In genomic region chr17:80223829-80224228, GRCm38 (mm10) we compare ENCODE assay signal across 8 mouse cellular contexts. TPM values are rescaled to one million over a fixed set of nuclear protein-coding genes. Genes with fewer than 3 reads are reported as not detected.
DNase-seq lines count a peak whose midpoint lies in the region; ATAC-seq and TF ChIP-seq lines count a peak whose summit lies in the region.

No protein-coding gene starts in this region.

- TF ChIP-seq POLR2A in bone marrow, adult 2 months (IDR thresholded peaks at IDR 0.05; ENCODE audit: borderline replicate concordance, control insufficient read depth, low read depth, low read length), result no peak

- H3K27ac ChIP-seq in heart, embryonic 12.5 days (ENCODE audit: poor library complexity, severe bottlenecking), result peak overlapping the region; percentile 86; the same call in 1 of the 2 replicates
- no peak overlapping the region for H3K27ac ChIP-seq in bone marrow, adult 2 months (ENCODE audit: control insufficient read depth, insufficient read depth, low read depth, low read length, poor library complexity)
- H3K27ac ChIP-seq in hindbrain, embryonic 13.5 days, result peak overlapping the region; percentile 79
- H3K27ac ChIP-seq in midbrain, embryonic 10.5 days (replicated peaks), result peak overlapping the region; percentile 90

- H3K36me3 ChIP-seq in heart, embryonic 12.5 days, result peaks cover 13% of the 10 kb centered on the region; the same call in 1 of the 2 replicates
- H3K36me3 ChIP-seq in hindbrain, embryonic 13.5 days, result no peaks in the 10 kb centered on the region
- peaks cover 25% of the 10 kb centered on the region for H3K36me3 ChIP-seq in midbrain, embryonic 10.5 days

- ATAC-seq in heart, embryonic 12.5 days (ENCODE audit: insufficient number of reproducible peaks, low FRiP score), result peak; percentile 23; the same call in 1 of the 2 replicates
- ATAC-seq in hindbrain, embryonic 13.5 days (ENCODE audit: low FRiP score), result peak; percentile 65

- WGBS in heart, embryonic 12.5 days, result 7% methylated on average over 9 of the region's 9 CpGs
- WGBS in bone marrow, adult 2 months, result 6% methylated on average over 9 of the region's 9 CpGs
- WGBS in hindbrain, embryonic 13.5 days, result 11% methylated on average over 9 of the region's 9 CpGs
- 17% methylated on average over 9 of the region's 9 CpGs for WGBS in midbrain, embryonic 10.5 days

- H3K4me3 ChIP-seq in heart, embryonic 12.5 days, result peak overlapping the region; percentile 63
- H3K4me3 ChIP-seq in bone marrow, adult 2 months (replicated peaks; ENCODE audit: control insufficient read depth, low read depth, low read length), result peak overlapping the region; percentile 64
- peak overlapping the region; percentile 60 for H3K4me3 ChIP-seq in hindbrain, embryonic 13.5 days
- peak overlapping the region; percentile 64 for H3K4me3 ChIP-seq in midbrain, embryonic 10.5 days

- no peak for TF ChIP-seq CTCF in bone marrow, adult 2 months (IDR thresholded peaks at IDR 0.05; ENCODE audit: control insufficient read depth, insufficient read depth, low read length)

- DNase-seq in heart, adult 8-10 months (ENCODE audit: low spot score), result no peak
- no peak for DNase-seq in midbrain, embryonic 10.5 days (ENCODE audit: low spot score)
- no peak for DNase-seq in cerebellum, adult 9-10 months
- DNase-seq in adrenal gland, postnatal 10 days, result no peak
- no peak for DNase-seq in urinary bladder, postnatal 4 days (ENCODE audit: low spot score in 2 of 2)

- no peaks in the 10 kb centered on the region for H3K9me3 ChIP-seq in heart, embryonic 12.5 days (replicated peaks)
- no peaks in the 10 kb centered on the region for H3K9me3 ChIP-seq in hindbrain, embryonic 13.5 days
- no peaks in the 10 kb centered on the region for H3K9me3 ChIP-seq in midbrain, embryonic 10.5 days (replicated peaks)

- peak overlapping the region; percentile 83 for H3K4me2 ChIP-seq in heart, embryonic 12.5 days
- peak overlapping the region; percentile 78 for H3K4me2 ChIP-seq in hindbrain, embryonic 13.5 days

- H3K27me3 ChIP-seq in heart, embryonic 12.5 days (replicated peaks), result no peaks in the 10 kb centered on the region
- no peaks in the 10 kb centered on the region for H3K27me3 ChIP-seq in hindbrain, embryonic 13.5 days
- H3K27me3 ChIP-seq in midbrain, embryonic 10.5 days (ENCODE audit: low read depth, poor library complexity, severe bottlenecking), result no peaks in the 10 kb centered on the region

- H3K4me1 ChIP-seq in heart, embryonic 12.5 days (replicated peaks), result 0 out of 2 replicates have a peak, but pooled peaks cover 8% of the 10 kb centered on the region
- H3K4me1 ChIP-seq in bone marrow, adult 2 months (ENCODE audit: control insufficient read depth, insufficient read depth, low read length), result no peaks in the 10 kb centered on the region; the same call in 1 of the 2 replicates
- peaks cover 9% of the 10 kb centered on the region for H3K4me1 ChIP-seq in hindbrain, embryonic 13.5 days (replicated peaks)
- H3K4me1 ChIP-seq in midbrain, embryonic 10.5 days, result peaks cover 5% of the 10 kb centered on the region

- H3K9ac ChIP-seq in heart, embryonic 12.5 days, result peak overlapping the region; percentile 78
- H3K9ac ChIP-seq in hindbrain, embryonic 13.5 days, result peak overlapping the region; percentile 77

RNA-seq across cellular contexts. Expression of gene Gemin6, which starts 0.4 kb away (rescaled TPM):
- polyA plus RNA-seq in heart, embryonic 12.5 days (2016; fragmentation: Nextera tagmentation; extraction: Ambion mirVana), result 25.8 and 27.4 TPM in 2 replicates
- total RNA-seq in heart, adult 8-10 months (2022), result 1 to 10 TPM; 3.9 to 4.6 (median 4.4) TPM
- 7.8 and 10.4 TPM in 2 replicates for polyA plus RNA-seq in bone marrow, adult 2 months (2011; ENCODE audit: insufficient read depth, insufficient read length, low replicate concordance, missing spikeins)
- 21.0 and 22.9 TPM in 2 replicates for polyA plus RNA-seq in hindbrain, embryonic 13.5 days (2015; fragmentation: Nextera tagmentation; extraction: Ambion mirVana)
- polyA plus RNA-seq in midbrain, embryonic 10.5 days (2016; fragmentation: Nextera tagmentation; extraction: Ambion mirVana), result 50.6 and 66.2 TPM in 2 replicates
- total RNA-seq in adrenal gland, postnatal 10 days (2021), result 1 to 10 TPM; 8.3 to 8.7 TPM

RNA-seq across cellular contexts. Expression of gene Ttc39d, which starts 16.6 kb away (rescaled TPM):
- 0.06 and 0.15 TPM in 2 replicates for polyA plus RNA-seq in heart, embryonic 12.5 days (2016; fragmentation: Nextera tagmentation; extraction: Ambion mirVana)
- under 1 TPM in 1 of 4 experiments, not detected in 3; 0.11 TPM for total RNA-seq in heart, adult 8-10 months (2022)
- polyA plus RNA-seq in bone marrow, adult 2 months (2011; ENCODE audit: insufficient read depth, insufficient read length, low replicate concordance, missing spikeins), result not detected in 2 replicates
- polyA plus RNA-seq in hindbrain, embryonic 13.5 days (2015; fragmentation: Nextera tagmentation; extraction: Ambion mirVana), result 0.17 and 0.18 TPM in 2 replicates
- 0.06 and 0.19 TPM in 2 replicates for polyA plus RNA-seq in midbrain, embryonic 10.5 days (2016; fragmentation: Nextera tagmentation; extraction: Ambion mirVana)
- total RNA-seq in adrenal gland, postnatal 10 days (2021), result not detected

RNA-seq across cellular contexts. Expression of gene Srsf7, which starts 16.7 kb away (rescaled TPM):
- polyA plus RNA-seq in heart, embryonic 12.5 days (2016; fragmentation: Nextera tagmentation; extraction: Ambion mirVana), result 349 and 357 TPM in 2 replicates
- 10 to 100 TPM; 39.2 to 44.4 (median 41.9) TPM for total RNA-seq in heart, adult 8-10 months (2022)
- 166 and 167 TPM in 2 replicates for polyA plus RNA-seq in bone marrow, adult 2 months (2011; ENCODE audit: insufficient read depth, insufficient read length, low replicate concordance, missing spikeins)
- 480 and 495 TPM in 2 replicates for polyA plus RNA-seq in hindbrain, embryonic 13.5 days (2015; fragmentation: Nextera tagmentation; extraction: Ambion mirVana)
- polyA plus RNA-seq in midbrain, embryonic 10.5 days (2016; fragmentation: Nextera tagmentation; extraction: Ambion mirVana), result 795 and 858 TPM in 2 replicates
- total RNA-seq in adrenal gland, postnatal 10 days (2021), result 100 to 1,000 TPM; 101 to 117 TPM
